Mouse (Mus musculus) C2C12 (cell line): ENCODE results near the gene Cfap221.

Experiments used
- CEBPB ChIP-seq: IDR thresholded peaks from one replicate; pipeline ENCODE4 v1.6.1; 2011; ENCODE audit warnings: low read depth, mild to moderate bottlenecking, control low read depth, moderate library complexity
- CTCF ChIP-seq: IDR thresholded peaks from one replicate; pipeline ENCODE4 v1.5.1; 2011; ENCODE audit not compliant: control insufficient read depth, insufficient read depth, insufficient read length
- MAX ChIP-seq: IDR thresholded peaks from one replicate; pipeline ENCODE4 v1.6.1; 2011; ENCODE audit warnings: mild to moderate bottlenecking, control low read depth
- MYOD1 ChIP-seq: IDR thresholded peaks from one replicate; pipeline ENCODE4 v1.6.1; 2011; ENCODE audit warnings: low read depth; ENCODE audit not compliant: control insufficient read depth, insufficient read length
- MYOG ChIP-seq: IDR thresholded peaks from one replicate; pipeline ENCODE4 v1.6.1; 2011; ENCODE audit not compliant: control insufficient read depth, insufficient read length; ENCODE audit errors: extremely low read depth
- USF1 ChIP-seq: IDR thresholded peaks from one replicate; pipeline ENCODE4 v1.6.1; 2011; ENCODE audit warnings: low read depth, mild to moderate bottlenecking, control low read depth, moderate library complexity

DNA sequence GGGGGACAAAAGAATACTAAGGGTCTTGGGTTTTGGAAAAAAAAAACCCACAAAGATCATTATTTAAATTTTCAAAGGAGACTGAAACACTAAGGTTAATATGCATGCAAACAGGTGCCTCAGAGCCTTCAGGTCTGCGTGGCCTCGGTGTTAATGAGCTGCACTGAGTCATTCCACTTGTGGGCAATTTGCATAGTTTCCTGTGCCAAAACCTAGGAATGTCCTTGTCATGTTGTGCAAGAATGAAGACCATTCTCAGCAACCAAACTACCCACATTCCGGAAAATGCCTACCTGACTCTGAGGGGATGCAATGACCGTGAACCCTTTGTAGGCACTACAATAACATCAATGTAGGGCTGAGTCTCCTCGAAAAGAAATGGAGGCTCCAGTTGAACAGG is 10.5 kb downstream of the Cfap221 start:
- TF ChIP-seq USF1 (no peak), CTCF (no peak), MAX (no peak), CEBPB (peak; percentile 6), MYOD1 (no peak), MYOG (no peak)
